Mouse (Mus musculus) cerebellum, adult 2 months (tissue): ENCODE measurements around the gene Mrpl58. TPM values are rescaled to one million over a fixed set of nuclear protein-coding genes. Genes with fewer than 3 reads are reported as not detected.
A peak's percentile ranks its signal among the peaks of the same experiment; 100 is the strongest.

ENCODE experiments used
- DNase-seq, 2 experiments: peaks; one replicate each; pipeline ENCODE4 v3.0.0; 2021
- H3K27ac ChIP-seq: fragments of 200-500 bp; 2 replicates; pipeline ENCODE4 v1.5.1; 2012; ENCODE audit warnings: low read length, control low read depth, inconsistent platforms; ENCODE audit not compliant: insufficient read depth
- H3K27me3 ChIP-seq: fragments of 200-500 bp; 2 replicates; pipeline ENCODE4 v1.6.1; 2012; ENCODE audit warnings: inconsistent platforms, mild to moderate bottlenecking, low read length, moderate library complexity; ENCODE audit not compliant: control insufficient read depth, insufficient read depth
- H3K4me1 ChIP-seq: fragments of 200-500 bp; 2 replicates; pipeline ENCODE4 v1.6.1; 2011; ENCODE audit warnings: low read length; ENCODE audit not compliant: control insufficient read depth, insufficient read depth
- H3K4me3 ChIP-seq: fragments of 200-500 bp; replicated peaks from 2 replicates; pipeline ENCODE3; 2011; ENCODE audit warnings: mild to moderate bottlenecking, low read depth, low read length, control low read depth; ENCODE audit not compliant: insufficient read depth
- CTCF ChIP-seq: fragments of 200-500 bp; IDR thresholded peaks from 2 replicates; pipeline ENCODE4 v1.5.1; 2011; ENCODE audit warnings: low read depth, mild to moderate bottlenecking, control low read depth, low read length, moderate library complexity, borderline replicate concordance; ENCODE audit not compliant: insufficient read depth
- POLR2A ChIP-seq: fragments of 200-500 bp; IDR thresholded peaks from 2 replicates; pipeline ENCODE4 v1.6.1; 2011; ENCODE audit warnings: low read length, control low read depth, borderline replicate concordance; ENCODE audit not compliant: insufficient read depth
- WGBS: fragments of 180-500 bp; shearing (Covaris S2); methylation state at CpG from one replicate; pipeline ENCODE4 v1.1.7; 2018; 5-methylcytosine and 5-hydroxymethylcytosine counted together
- polyA plus RNA-seq: library from polyadenylated mRNA; depleted of rRNA; stranded (reverse); fragments of >200 nt; gene quantifications from 2 replicates; pipeline ENCODE4 v1.2.3, GENCODE M21; 2012

Mrpl58 gene
- polyA plus RNA-seq, 1 experiment = 164 TPM

- Histone ChIP-seq H3K4me1 (peaks cover 22% of the 10 kb centered on the region), H3K27me3 (no peaks in the 10 kb centered on the region), H3K4me3 (no peak overlapping the region), H3K27ac (no peak overlapping the region)
- 91% methylated on average over 7 of the region's 7 CpGs for WGBS
- TF ChIP-seq POLR2A = no peak
- TF ChIP-seq CTCF = no peak
- no peak for DNase-seq
Observed at GRCm38 (mm10) chr11:115391358-115391757, 12.2 kb upstream of the Mrpl58 start.

GRCm38 (mm10) chr11:115393721-115394325 is 9.7 kb upstream of the Mrpl58 start:
- Histone ChIP-seq H3K4me1 (peaks cover 23% of the 10 kb centered on the region), H3K4me3 (peak overlapping the region; percentile 14), H3K27ac (peak overlapping the region; percentile 27), H3K27me3 (no peaks in the 10 kb centered on the region)
- 26% methylated on average over 34 of the region's 34 CpGs for WGBS
- peak; percentile 83 to 86 for DNase-seq
- TF ChIP-seq CTCF (no peak), POLR2A (peak; percentile 38; the same call in 1 of the 2 replicates)

DNA sequence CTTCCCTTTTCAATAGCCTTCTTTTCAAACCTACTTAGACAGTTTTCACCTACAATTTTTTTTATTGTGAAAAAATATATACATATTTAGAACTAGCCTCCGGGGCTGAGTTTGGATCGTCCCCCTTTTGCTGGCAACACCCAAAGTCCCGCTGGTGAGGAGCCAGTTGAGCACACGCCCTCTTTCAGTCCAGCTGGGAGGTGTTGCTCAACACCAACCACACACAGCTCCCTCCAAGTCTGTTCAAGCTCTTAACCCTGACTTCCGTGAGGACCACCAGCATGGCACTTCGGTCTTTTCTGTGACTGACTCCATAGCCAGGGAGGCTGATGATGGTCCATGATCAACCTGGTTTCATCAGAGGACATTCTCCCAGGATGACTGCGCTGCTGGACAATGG is 5.5 kb upstream of the Mrpl58 start:
- no peak for DNase-seq
- TF ChIP-seq CTCF (no peak), POLR2A (no peak)
- 55% methylated on average over 7 of the region's 7 CpGs for WGBS
- H3K4me3 ChIP-seq = no peak overlapping the region
- no peaks in the 10 kb centered on the region for H3K27me3 ChIP-seq
- H3K27ac ChIP-seq = no peak overlapping the region
- H3K4me1 ChIP-seq = peaks cover 39% of the 10 kb centered on the region

DNA sequence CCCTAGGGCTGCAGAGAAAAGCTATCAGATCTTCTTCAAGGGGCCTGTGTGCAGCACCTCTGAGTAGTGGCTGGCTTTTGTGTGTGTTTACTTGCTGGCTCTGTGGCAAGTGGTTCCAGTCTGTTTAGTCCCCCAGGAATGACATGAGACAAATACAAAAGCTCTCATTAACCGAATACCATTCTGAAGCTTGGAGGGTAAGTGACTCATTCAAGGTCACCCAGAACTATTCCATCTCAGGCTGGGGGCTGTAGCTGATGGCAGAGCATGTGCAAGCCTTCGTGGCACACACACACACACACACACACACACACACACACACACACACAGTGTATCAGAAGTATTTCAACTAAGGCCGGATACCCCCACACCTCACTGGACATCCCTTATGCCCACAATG is 3.4 kb upstream of the Mrpl58 start:
- H3K27ac ChIP-seq = peak overlapping the region; percentile 98
- H3K4me3 ChIP-seq = peak overlapping the region; percentile 65
- no peaks in the 10 kb centered on the region for H3K27me3 ChIP-seq
- DNase-seq = peak; percentile 42 to 50
- TF ChIP-seq CTCF (no peak), POLR2A (no peak)
- peaks cover 27% of the 10 kb centered on the region for H3K4me1 ChIP-seq
- WGBS = 23% methylated on average over 3 of the region's 3 CpGs

- 3% methylated on average over 11 of the region's 11 CpGs for WGBS
- peak overlapping the region; percentile 65 for H3K4me3 ChIP-seq
- H3K4me1 ChIP-seq = peaks cover 21% of the 10 kb centered on the region
- peak; percentile 84 to 85 for DNase-seq
- no peaks in the 10 kb centered on the region for H3K27me3 ChIP-seq
- peak overlapping the region; percentile 98 for H3K27ac ChIP-seq
- TF ChIP-seq CTCF = no peak
- TF ChIP-seq POLR2A = peak; percentile 33; the same call in 1 of the 2 replicates
Observed at GRCm38 (mm10) chr11:115400630-115401391, 2.7 kb upstream of the Mrpl58 start.

GRCm38 (mm10) chr11:115405723-115406122 is 2.2 kb downstream of the Mrpl58 start:
- DNase-seq = no peak

GRCm38 (mm10) chr11:115406858-115407401 is 3.4 kb downstream of the Mrpl58 start:
- no peak for TF ChIP-seq POLR2A
- H3K27ac ChIP-seq = no peak overlapping the region
- no peak overlapping the region for H3K4me3 ChIP-seq
- DNase-seq = no peak
- H3K27me3 ChIP-seq = no peaks in the 10 kb centered on the region
- H3K4me1 ChIP-seq = no peaks in the 10 kb centered on the region; the same call in 1 of the 2 replicates
- WGBS = 89% methylated on average over 17 of the region's 17 CpGs

More at GRCm38 (mm10) chr11:115405723-115406122, 2.2 kb downstream of the Mrpl58 start:
- 88% methylated on average over 6 of the region's 6 CpGs for WGBS
- Histone ChIP-seq H3K4me1 (peaks cover 6% of the 10 kb centered on the region), H3K27me3 (no peaks in the 10 kb centered on the region), H3K27ac (no peak overlapping the region), H3K4me3 (no peak overlapping the region)
- no peak for TF ChIP-seq CTCF
- no peak for TF ChIP-seq POLR2A

GRCm38 (mm10) chr11:115408266-115408920 is 4.8 kb downstream of the Mrpl58 start:
- Histone ChIP-seq H3K27ac (no peak overlapping the region), H3K27me3 (no peaks in the 10 kb centered on the region), H3K4me1 (no peaks in the 10 kb centered on the region; the same call in 1 of the 2 replicates), H3K4me3 (no peak overlapping the region)
- 71% methylated on average over 6 of the region's 6 CpGs for WGBS
- no peak for TF ChIP-seq CTCF
- no peak for TF ChIP-seq POLR2A
- DNase-seq = no peak
